Mouse (Mus musculus) heart, postnatal 0 days (tissue): ENCODE data around the gene Gm28539.

Experiments
- CTCF ChIP-seq: IDR thresholded peaks from 2 replicates; pipeline ENCODE4 v1.5.1; 2016; ENCODE audit warnings: antibody characterized with exemption, control low read depth, low read depth
- EP300 ChIP-seq: IDR thresholded peaks from 2 replicates; pipeline ENCODE4 v1.6.1; 2016; ENCODE audit warnings: antibody characterized with exemption, low read depth

DNA sequence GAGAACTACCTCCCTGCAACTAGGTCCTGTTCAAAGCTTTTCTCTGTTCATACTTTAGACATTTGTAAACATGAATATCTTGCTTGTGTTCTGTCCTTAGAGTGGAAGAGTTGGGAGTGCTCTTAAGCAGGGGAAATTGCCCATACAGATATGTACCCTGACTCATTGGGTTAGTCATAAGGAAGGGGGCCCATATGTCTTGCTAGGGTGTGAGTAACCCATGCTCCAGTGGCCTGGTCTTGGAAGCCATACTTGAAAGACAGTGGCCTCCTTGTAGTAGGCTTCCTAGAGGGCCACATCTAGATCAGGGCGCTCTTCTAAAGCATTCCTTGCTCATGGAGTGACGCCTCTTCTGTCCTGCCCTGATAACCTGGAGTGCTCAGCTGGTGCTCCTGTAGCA, 114.0 kb downstream of the Gm28539 start:
- TF ChIP-seq CTCF (no peak), EP300 (no peak)
